Mouse (Mus musculus) adrenal gland, postnatal 14 days (tissue): Measurements from ENCODE around the gene Slc1a7. TPM values are rescaled to one million over a fixed set of nuclear protein-coding genes. Genes with fewer than 3 reads are reported as not detected.
A peak's percentile ranks its signal among the peaks of the same experiment; 100 is the strongest.

Experiments used
- DNase-seq: peaks from one replicate; pipeline ENCODE4 v3.0.0; 2021; ENCODE audit warnings: mixed read lengths
- total RNA-seq: library from RNA; stranded (reverse); gene quantifications from 2 replicates; pipeline ENCODE4 v1.2.3, GENCODE M21; 2021

Slc1a7 gene
- total RNA-seq, 1 experiment from 2014 or later: 0.44 TPM

- DNase-seq: no peak
Observed at GRCm38 (mm10) chr4:108014466-108014865, 46.3 kb downstream of the Slc1a7 start.

- peak; percentile 87 for DNase-seq
Observed at GRCm38 (mm10) chr4:108015067-108015765, 47.1 kb downstream of the Slc1a7 start.

- peak; percentile 56 for DNase-seq
Observed at GRCm38 (mm10) chr4:108016321-108016720, 48.2 kb downstream of the Slc1a7 start.

- DNase-seq: no peak
Observed at GRCm38 (mm10) chr4:108017839-108018238, 49.7 kb downstream of the Slc1a7 start.

GRCm38 (mm10) chr4:108018241-108018923 is 50.2 kb downstream of the Slc1a7 start:
- DNase-seq: no peak

- no peak for DNase-seq
Observed at GRCm38 (mm10) chr4:108018961-108019921, 51.1 kb downstream of the Slc1a7 start.

GRCm38 (mm10) chr4:108020178-108020577 is 52.0 kb downstream of the Slc1a7 start:
- DNase-seq: no peak

GRCm38 (mm10) chr4:108023186-108023585 is 55.1 kb downstream of the Slc1a7 start:
- DNase-seq: no peak

GRCm38 (mm10) chr4:108024641-108025040 is 56.5 kb downstream of the Slc1a7 start:
- no peak for DNase-seq

GRCm38 (mm10) chr4:108025269-108025668 is 57.1 kb downstream of the Slc1a7 start:
- DNase-seq: no peak

GRCm38 (mm10) chr4:108026193-108026592 is 58.1 kb downstream of the Slc1a7 start:
- DNase-seq: no peak

GRCm38 (mm10) chr4:108030888-108031501 is 62.9 kb downstream of the Slc1a7 start:
- DNase-seq: no peak

- DNase-seq: peak; percentile 69
Observed at GRCm38 (mm10) chr4:108031502-108032351, 63.6 kb downstream of the Slc1a7 start.

- peak; percentile 36 for DNase-seq
Observed at GRCm38 (mm10) chr4:108032352-108032849, 64.3 kb downstream of the Slc1a7 start.

- DNase-seq: no peak
Observed at GRCm38 (mm10) chr4:108033041-108033764, 65.1 kb downstream of the Slc1a7 start.

- no peak for DNase-seq
Observed at GRCm38 (mm10) chr4:108037027-108037426, 68.9 kb downstream of the Slc1a7 start.

GRCm38 (mm10) chr4:108045136-108046107 is 77.3 kb downstream of the Slc1a7 start:
- DNase-seq: no peak

- DNase-seq: no peak
Observed at GRCm38 (mm10) chr4:108046136-108046535, 78.0 kb downstream of the Slc1a7 start.

GRCm38 (mm10) chr4:108051687-108052274 is 83.6 kb downstream of the Slc1a7 start:
- peak; percentile 54 for DNase-seq
